Mouse (Mus musculus) c-Kit-negative CD71-positive TER-119-positive erythroid progenitor cells, embryonic 14.5 days (primary cell): ENCODE results near the gene Sp110.
"Not testable (repeated sequence)": the region's sequence is repeated elsewhere in the genome, so short reads cannot be mapped to it uniquely, and the experiment has no call there.

Experiments used
- DNase-seq: peaks from one replicate; pipeline ENCODE4 v3.0.0-alpha.2; 2013; ENCODE audit warnings: low read depth, low spot score

Sp110 gene

DNA sequence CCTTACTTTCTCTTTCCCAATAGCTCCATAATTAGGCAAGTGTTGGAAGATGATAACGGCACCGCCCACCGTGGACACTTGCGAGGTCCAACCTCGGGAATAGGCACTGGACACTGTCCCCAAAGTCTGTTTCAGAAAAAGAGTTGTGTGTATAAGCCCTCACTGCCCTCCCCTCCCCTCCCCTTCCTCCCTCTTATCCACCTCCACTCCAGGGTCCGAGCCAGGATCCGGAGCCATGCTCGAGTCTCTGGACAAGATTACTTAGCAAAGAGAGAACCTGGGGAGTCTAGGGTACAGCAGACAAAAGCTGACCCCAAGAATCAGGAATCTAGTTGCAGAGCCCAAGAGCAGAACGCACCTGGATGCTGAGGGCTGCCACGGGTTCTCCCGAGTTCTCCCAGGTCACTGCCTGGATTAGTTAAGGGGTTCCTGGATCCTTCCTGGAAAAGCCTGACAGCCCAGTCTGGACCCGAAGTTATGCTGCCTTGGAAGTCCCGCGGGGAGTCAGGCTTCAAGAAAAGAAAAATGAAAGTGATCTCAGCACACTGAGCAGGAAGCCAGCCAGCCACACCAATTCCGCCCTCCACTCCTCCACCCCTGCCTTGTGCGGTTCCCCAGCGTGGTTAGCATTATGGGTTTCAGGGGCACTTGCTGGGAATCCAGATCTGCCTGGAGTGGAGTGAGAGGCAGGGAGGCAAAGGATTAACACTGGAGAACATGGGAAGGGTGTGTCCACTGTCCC, at the start of gene Sp110:
TSS of gene Sp110 (minus strand) at position 547 of the 742 bp plus-strand sequence.
- DNase-seq, result not testable (repeated sequence)

GRCm38 (mm10) chr1:85638144-85638543, 39.5 kb upstream of the Sp110 start:
- DNase-seq, result not testable (repeated sequence)

DNA sequence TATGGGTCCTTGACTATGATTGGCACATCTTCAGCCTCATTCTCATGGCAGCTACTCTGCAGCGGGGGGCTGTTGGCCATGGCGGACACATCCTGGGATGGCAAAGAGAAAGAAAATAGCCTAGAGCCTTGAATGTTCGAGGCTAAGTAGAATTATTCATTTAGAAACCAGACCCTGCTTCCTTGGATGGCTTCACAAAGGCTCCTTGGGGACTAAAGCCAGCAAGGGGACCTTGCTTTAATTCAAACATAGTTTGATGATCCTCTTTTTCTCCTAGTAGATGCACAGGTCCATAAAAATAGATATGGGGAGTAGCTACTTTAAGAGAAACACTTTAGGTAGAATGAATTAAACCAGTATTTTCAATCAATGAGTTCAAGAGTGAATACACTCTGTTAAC, 38.3 kb upstream of the Sp110 start:
- DNase-seq, result not testable (repeated sequence)

- not testable (repeated sequence) for DNase-seq
Observed at GRCm38 (mm10) chr1:85618689-85619088, 20.1 kb upstream of the Sp110 start.

- DNase-seq, result not testable (repeated sequence)
Observed at GRCm38 (mm10) chr1:85617161-85617560, 18.5 kb upstream of the Sp110 start.

- not testable (repeated sequence) for DNase-seq
Observed at GRCm38 (mm10) chr1:85615819-85616218, 17.2 kb upstream of the Sp110 start.

GRCm38 (mm10) chr1:85615096-85615495, 16.5 kb upstream of the Sp110 start:
- DNase-seq, result not testable (repeated sequence)

DNA sequence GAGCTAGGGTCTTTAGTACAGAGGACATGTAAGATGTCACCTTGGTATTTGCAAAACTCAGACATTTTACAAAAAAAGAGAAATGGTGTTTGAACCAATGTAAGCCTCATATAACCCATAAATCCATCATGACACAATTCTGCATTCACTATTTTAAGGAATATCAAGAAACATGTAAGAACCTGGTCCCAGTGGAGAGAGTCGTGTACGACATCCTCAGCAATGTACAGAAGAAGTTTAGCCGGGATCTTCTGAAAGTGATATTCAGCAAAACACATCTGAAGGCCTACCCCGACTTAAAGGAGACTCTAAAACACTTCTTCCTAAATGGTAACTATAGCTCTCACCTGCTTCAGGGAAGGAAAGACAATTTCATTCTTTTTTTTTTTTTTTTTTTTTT, 12.0 kb upstream of the Sp110 start:
- DNase-seq, result not testable (repeated sequence)

- not testable (repeated sequence) for DNase-seq
Observed at GRCm38 (mm10) chr1:85608361-85608760, 9.7 kb upstream of the Sp110 start.

- not testable (repeated sequence) for DNase-seq
Observed at GRCm38 (mm10) chr1:85604341-85604740, 5.7 kb upstream of the Sp110 start.

DNA sequence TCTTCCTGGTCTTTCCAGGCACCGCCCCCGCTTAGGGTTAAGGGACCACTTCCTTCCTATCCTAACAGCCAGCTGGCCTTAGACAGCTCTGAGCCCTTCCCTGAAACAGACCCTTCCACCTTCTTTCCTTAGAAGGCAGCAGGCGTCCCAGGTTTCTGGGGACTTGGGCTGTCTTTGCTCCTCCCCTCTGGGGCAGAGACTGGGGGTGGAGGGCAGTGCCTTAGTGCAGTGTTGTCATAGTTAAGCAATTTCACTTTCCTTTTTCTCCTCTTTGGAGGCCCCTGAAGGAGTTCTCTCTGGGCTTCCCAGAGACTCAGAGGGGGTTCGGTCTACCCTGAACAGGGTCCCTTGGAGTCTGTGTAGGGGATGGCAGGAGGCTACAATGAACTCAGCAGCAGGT, 2.2 kb upstream of the Sp110 start:
- not testable (repeated sequence) for DNase-seq

DNA sequence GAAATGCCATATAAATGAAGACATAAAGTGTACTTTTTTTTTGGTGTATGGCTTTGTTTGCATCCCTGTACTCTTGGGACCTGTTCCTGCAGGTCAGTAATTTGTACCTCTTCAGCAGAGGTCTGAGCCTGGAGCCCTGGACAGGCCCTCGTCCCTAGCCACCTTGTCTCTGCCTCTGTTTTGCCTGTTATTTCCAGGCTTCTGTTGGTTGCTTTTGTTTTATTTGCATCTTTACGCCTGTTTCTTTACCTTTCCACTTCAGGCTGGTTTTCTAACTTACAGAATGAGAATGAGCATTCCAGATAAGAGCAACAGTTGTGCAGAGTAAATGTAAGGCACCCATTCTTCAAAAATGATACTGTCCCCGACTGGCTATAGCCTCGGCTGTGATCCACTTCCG, 1.5 kb upstream of the Sp110 start, which contains the start of gene Sp140:
TSS of gene Sp140 (plus strand) at position 301 of the 400 bp plus-strand sequence.
- DNase-seq, result not testable (repeated sequence)

GRCm38 (mm10) chr1:85592526-85592925, 6.1 kb downstream of the Sp110 start:
- not testable (repeated sequence) for DNase-seq

DNA sequence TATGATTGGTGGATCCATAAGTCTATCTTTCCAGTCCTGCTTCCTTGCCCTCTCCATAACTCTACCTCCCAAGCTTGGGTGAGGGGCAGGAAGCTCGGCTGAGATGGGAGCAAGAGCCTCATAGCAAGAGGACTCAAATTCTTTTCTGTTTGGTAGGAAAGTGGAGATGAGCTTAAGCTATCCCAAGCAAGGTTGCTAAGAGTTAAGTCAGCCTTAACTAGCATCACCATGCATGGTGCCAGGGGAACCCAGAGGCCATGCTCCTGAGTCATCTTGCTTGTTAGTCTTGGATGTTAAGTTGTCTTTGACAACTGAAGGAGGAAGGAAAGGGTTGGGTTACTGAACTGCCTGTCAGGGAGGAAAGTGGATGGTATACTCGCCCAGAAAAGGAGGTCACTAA, 9.9 kb downstream of the Sp110 start:
- DNase-seq, result not testable (repeated sequence)

DNA sequence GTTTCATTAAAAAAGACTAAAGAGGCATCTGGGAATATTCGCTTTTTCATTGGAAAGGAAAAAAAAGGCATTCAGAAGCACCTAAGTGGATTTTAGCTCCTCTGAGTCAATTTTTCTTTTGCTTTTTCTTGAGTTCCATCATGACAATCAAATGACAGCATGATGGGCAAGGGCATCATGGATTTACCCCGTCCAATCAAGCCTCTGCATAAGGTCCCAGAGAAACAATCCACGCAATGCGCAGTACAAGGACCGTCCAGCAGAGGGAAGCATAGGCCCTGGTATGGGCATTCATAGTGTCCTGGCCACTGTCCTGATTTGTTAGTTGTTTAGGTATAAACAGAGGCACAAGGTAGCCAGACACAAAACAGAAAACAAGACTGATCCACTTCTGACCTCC, 17.1 kb downstream of the Sp110 start:
- DNase-seq, result not testable (repeated sequence)

GRCm38 (mm10) chr1:85580578-85580977, 18.0 kb downstream of the Sp110 start:
- not testable (repeated sequence) for DNase-seq

DNA sequence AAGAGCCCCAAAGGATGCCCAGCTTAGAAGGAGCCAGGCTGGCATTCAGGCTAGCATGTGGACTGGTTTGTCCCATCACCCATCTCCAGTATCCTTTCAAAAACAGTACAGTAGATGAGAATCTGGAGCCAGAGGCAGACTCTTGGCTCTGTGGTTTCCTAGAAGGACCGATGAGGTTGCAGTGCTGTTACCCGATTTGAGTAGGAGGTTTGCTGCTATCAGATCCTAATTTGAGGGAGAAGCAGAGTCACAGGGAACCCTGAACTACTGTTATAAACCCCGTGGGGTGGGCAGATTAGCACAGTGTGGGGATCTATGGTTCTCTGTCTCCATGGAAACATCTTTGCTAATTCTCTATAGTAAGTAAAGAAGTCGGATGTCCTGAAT, 18.5 kb downstream of the Sp110 start:
- DNase-seq, result not testable (repeated sequence)

DNA sequence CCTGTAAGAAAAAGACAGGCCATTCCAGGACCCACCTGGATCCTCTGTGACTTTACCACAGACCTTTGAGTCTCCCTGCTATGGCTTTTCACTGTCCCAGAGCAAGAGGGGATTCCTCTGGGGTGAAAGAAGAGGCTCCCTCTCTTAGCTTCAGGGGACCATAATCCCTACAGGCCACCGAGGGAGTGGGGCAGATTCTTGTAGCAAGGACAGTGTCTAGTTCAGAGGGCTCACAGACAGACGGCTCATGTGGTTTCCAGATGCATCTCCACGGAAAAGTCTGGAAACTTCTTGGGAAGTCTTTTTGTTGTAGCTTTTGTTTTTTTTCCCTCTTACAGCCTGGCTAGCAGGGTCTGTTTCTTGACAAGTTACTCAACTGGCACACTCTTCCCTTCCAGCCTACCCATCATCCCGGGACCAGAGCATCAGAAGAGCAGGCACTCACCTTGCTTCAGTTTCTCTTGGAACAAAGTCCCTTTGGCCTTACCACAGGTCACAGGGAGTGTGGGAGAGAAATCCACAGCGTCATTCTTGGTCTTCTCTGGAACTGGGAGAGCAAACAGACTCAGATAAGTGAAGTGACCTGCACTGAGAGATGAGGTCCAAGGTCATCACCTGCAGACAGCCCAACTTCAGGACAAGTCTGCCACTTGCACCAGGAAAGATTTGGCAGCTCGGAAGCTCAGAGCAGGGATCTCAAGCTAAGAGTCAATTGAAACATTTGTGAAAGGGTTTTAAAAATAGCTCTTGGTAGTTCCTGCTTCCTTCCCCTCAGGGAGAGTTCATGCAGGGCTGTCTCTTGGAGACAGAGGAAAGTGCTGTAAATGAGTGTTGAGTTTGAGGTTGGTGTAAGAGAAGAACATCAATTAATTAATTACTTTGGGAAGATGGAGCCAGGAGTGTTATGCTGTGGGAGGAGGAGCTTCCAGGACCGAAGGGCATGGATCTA, 19.1 kb downstream of the Sp110 start:
- DNase-seq, result not testable (repeated sequence)

- DNase-seq, result not testable (repeated sequence)
Observed at GRCm38 (mm10) chr1:85578372-85579010, 20.1 kb downstream of the Sp110 start.

DNA sequence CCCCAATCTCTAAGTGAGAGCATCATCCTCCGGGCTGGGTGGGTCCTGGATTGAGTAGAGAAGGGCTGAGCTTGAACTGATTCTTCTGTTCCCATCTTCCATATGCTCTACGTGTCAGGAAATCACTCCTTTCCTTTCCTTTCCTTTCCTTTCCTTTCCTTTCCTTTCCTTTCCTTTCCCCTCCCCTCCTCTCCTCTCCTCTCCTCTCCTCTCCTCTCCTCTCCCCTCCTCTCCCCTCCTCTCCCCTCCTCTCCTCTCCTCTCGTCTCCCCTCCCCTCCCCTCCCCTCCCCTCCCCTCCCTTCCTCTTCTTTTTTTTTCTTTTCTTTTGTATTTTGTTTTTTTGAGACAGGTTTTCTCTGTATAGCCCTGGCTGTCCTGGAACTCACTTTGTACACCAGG, 23.2 kb downstream of the Sp110 start, which contains the start of gene G530012D18Rik:
TSS of gene G530012D18Rik (plus strand) at position 301 of the 400 bp plus-strand sequence.
- DNase-seq, result not testable (repeated sequence)

GRCm38 (mm10) chr1:85573554-85573953, 25.1 kb downstream of the Sp110 start:
- DNase-seq, result not testable (repeated sequence)
